Mouse (Mus musculus): ENCODE measurements around the gene Erbin.

DNA sequence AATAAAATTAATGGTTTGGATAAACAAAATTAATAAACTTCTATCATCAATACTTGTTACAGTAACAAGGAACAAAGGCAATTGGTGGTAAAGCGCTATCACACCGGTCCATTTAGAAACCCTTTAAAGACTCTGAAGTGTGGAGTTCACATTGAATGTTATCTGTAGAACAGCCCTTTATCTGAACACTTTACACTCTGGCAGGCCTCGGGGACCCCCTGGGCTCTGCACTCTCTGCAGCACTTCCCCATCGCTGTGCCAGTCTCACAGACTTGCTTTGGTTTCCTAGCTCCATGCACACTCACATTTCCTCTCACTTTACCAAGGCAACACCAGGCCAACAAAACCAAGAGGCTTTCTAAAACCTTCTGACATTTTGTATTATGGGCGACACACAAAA, 100.9 kb downstream of the Erbin start:
- no peak for TF ChIP-seq TCF12 (IDR thresholded peaks at IDR 0.05; ENCODE audit: insufficient read depth, poor library complexity, severe bottlenecking)
- TF ChIP-seq USF1 (IDR thresholded peaks at IDR 0.05; ENCODE audit: low read depth), result no peak
- TF ChIP-seq MYOD1 (IDR thresholded peaks at IDR 0.05; ENCODE audit: control insufficient read depth in 1 of 3, insufficient read length in 2 of 3, low read depth in 2 of 3), result no peak
- no peak for TF ChIP-seq POLR2A (IDR thresholded peaks at IDR 0.05; ENCODE audit: insufficient read length, low read depth)
- TF ChIP-seq E2F4 (IDR thresholded peaks at IDR 0.05; ENCODE audit: insufficient read depth), result no peak
- no peak for TF ChIP-seq SRF (IDR thresholded peaks at IDR 0.05; ENCODE audit: control insufficient read depth, insufficient read length, low read depth)
- TF ChIP-seq POLR2AphosphoS2 (IDR thresholded peaks at IDR 0.05; ENCODE audit: insufficient read length, low read depth), result no peak
- no peak for TF ChIP-seq MYOG (IDR thresholded peaks at IDR 0.05; ENCODE audit: control insufficient read depth in 1 of 3, insufficient read depth in 1 of 3, insufficient read length in 2 of 3, low read depth in 2 of 3)
- no peak for TF ChIP-seq MAX (IDR thresholded peaks at IDR 0.05; ENCODE audit: low read depth)
